Mouse (Mus musculus) large intestine, adult 2 months (tissue): ENCODE measurements around the gene Pkp4. TPM values are rescaled to one million over a fixed set of nuclear protein-coding genes. Genes with fewer than 3 reads are reported as not detected.
A peak's percentile ranks its signal among the peaks of the same experiment; 100 is the strongest.

Experiments
- DNase-seq: peaks from one replicate; pipeline ENCODE4 v3.0.0-alpha.2; 2012; ENCODE audit warnings: low read depth, low spot score
- WGBS: fragments of 180-500 bp; shearing (Covaris S2); methylation state at CpG from one replicate; pipeline ENCODE4 v1.1.7; 2018; 5-methylcytosine and 5-hydroxymethylcytosine counted together
- polyA plus RNA-seq: library from polyadenylated mRNA; depleted of rRNA; stranded (reverse); fragments of >200 nt; gene quantifications from 2 replicates; pipeline ENCODE4 v1.2.3, GENCODE M21; 2012

Gene Pkp4
- polyA plus RNA-seq, 1 experiment: 33.5 TPM

- 85% methylated on average over 5 of the region's 5 CpGs for WGBS
- no peak for DNase-seq
Measured at GRCm38 (mm10) chr2:59211051-59211450, 50.4 kb downstream of the Pkp4 start.

GRCm38 (mm10) chr2:59212430-59212829 is 51.8 kb downstream of the Pkp4 start:
- DNase-seq: no peak
- WGBS: 75% methylated on average over 4 of the region's 4 CpGs

DNA sequence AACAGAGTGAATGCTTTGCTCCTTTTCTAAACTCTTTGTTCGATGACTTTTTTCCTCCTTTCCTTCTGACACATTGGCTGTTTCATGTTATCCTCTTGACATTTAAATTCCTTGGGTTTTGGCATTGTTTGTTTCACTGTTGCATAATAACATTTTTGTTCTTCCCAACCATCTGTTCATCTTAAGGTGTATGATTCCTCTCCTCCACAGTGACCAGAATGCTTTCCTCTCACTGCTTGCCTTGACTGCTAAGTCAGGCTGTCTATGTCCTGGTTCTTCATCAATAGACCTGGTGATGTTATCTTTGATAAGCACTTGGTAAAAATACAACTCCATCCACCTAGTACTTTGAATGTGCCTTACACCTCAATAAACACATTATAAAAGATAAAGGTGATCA is 52.2 kb downstream of the Pkp4 start:
- 72% methylated on average over 1 of the region's 1 CpGs for WGBS
- no peak for DNase-seq

- 95% methylated on average over 6 of the region's 6 CpGs for WGBS
- DNase-seq: no peak
Measured at GRCm38 (mm10) chr2:59217931-59218330, 57.3 kb downstream of the Pkp4 start.

- peak; percentile 70 for DNase-seq
- 16% methylated on average over 9 of the region's 9 CpGs for WGBS
Measured at GRCm38 (mm10) chr2:59219997-59220789, 59.5 kb downstream of the Pkp4 start.

GRCm38 (mm10) chr2:59226383-59226782 is 65.7 kb downstream of the Pkp4 start:
- 55% methylated on average over 4 of the region's 4 CpGs for WGBS

GRCm38 (mm10) chr2:59227011-59227410 is 66.4 kb downstream of the Pkp4 start:
- 72% methylated on average over 3 of the region's 3 CpGs for WGBS
- DNase-seq: no peak

More at GRCm38 (mm10) chr2:59226383-59226782, 65.7 kb downstream of the Pkp4 start:
- DNase-seq: no peak

- DNase-seq: no peak
- 54% methylated on average over 8 of the region's 8 CpGs for WGBS
Measured at GRCm38 (mm10) chr2:59227508-59228263, 67.0 kb downstream of the Pkp4 start.

GRCm38 (mm10) chr2:59229250-59229895 is 68.7 kb downstream of the Pkp4 start:
- DNase-seq: no peak
- 91% methylated on average over 11 of the region's 11 CpGs for WGBS

DNA sequence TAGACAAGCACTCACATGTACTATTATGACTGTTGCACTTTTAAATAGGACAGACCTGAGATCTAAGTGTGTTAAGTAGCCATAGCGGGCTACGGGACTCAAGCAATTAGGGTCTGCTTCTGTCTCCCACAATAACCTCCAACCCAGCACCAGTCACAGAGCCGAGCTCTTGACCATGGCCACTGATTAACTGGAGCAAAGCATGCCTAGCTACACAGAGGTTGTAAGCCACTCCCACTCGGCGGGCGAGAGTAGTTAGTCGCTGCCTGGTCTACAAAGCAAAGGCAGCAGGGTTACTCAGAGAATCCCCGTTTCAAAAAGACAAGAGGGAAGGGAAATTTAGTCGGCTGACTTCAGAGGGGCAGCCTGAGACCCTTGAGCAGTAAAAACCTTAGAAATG is 70.0 kb downstream of the Pkp4 start:
- DNase-seq: no peak
- 52% methylated on average over 9 of the region's 9 CpGs for WGBS

DNA sequence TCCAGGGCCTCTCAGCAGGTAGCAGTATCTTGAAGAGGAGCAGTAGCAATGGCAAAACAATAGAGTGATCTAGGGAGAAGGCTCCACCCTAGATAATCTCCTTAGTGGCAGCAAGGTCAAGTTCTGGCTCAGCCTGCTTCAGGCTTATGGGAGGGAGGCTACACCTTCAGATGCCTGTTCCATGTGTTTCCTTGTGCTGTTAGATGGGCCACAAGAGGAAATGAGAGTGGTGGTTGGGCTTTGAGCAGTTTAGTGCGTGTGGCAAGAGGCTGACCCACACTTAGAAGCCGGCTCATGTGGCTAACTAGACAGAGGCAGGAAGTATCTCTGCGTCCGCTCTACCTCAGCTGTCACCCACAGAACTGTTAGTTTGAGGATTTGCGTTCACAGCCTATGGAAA is 70.9 kb downstream of the Pkp4 start:
- WGBS: 89% methylated on average over 5 of the region's 5 CpGs
- no peak for DNase-seq

- DNase-seq: no peak
- WGBS: 91% methylated on average over 13 of the region's 13 CpGs
Measured at GRCm38 (mm10) chr2:59233294-59233923, 72.8 kb downstream of the Pkp4 start.

- no peak for DNase-seq
- WGBS: 65% methylated on average over 5 of the region's 5 CpGs
Measured at GRCm38 (mm10) chr2:59233936-59234335, 73.3 kb downstream of the Pkp4 start.

GRCm38 (mm10) chr2:59234537-59234936 is 73.9 kb downstream of the Pkp4 start:
- 91% methylated on average over 5 of the region's 5 CpGs for WGBS
- no peak for DNase-seq

DNA sequence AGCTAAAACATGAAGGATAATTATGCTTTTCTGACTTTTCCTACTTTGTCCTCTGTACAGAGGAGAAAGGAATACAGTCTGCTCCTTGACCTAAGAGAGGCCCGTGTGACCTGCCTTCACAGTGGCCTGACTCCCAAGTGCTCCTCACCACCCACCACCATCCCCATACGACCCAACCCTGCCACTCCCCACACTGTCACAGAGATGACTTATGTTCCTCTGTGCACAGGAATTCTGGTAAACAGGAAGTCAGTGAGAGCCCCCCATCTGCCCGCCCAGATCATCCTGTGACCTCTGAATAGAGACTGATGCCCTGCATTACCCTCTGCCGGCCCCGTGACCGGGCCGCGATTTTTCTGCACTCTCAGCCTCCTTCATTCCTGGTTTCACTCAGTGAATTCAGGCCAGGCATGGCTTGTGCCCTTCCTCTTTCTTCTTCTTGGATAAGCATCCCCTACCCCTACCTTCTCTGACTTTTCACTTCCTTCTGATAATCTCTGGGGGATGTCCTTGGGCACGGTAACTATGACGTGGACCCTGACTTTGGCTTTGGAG is 79.3 kb downstream of the Pkp4 start:
- 88% methylated on average over 10 of the region's 10 CpGs for WGBS

DNA sequence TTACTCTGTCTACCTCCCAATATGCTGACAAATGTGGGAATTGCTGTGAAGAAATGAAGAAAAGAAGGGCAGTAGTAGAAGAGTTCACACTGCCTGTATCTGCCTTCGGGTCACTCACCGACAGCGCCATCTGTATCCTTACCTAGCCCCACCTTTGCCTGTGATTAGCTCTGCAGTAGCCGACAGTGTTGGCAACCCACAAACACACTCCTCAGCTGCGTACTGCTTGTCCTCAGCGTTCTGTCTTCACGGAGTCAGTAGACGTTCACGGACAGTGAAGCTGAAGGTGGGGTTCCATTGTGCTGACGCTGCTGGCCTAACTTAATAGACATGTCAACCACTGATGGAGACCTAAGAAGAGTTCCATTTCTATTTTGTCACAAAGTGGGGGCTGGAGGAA is 81.5 kb downstream of the Pkp4 start:
- WGBS: 96% methylated on average over 10 of the region's 10 CpGs
- DNase-seq: no peak

More for the DNA sequence above, 79.3 kb downstream of the Pkp4 start:
- DNase-seq: no peak

- DNase-seq: no peak
- 88% methylated on average over 12 of the region's 12 CpGs for WGBS
Measured at GRCm38 (mm10) chr2:59244273-59245097, 83.8 kb downstream of the Pkp4 start.

- 80% methylated on average over 3 of the region's 3 CpGs for WGBS
- no peak for DNase-seq
Measured at GRCm38 (mm10) chr2:59245098-59245388, 84.4 kb downstream of the Pkp4 start.

- 63% methylated on average over 3 of the region's 3 CpGs for WGBS
- no peak for DNase-seq
Measured at GRCm38 (mm10) chr2:59248806-59249205, 88.2 kb downstream of the Pkp4 start.
